Mouse (Mus musculus) layer of hippocampus, adult 18-20 months (tissue): ENCODE measurements around the gene Mapt. TPM values are rescaled to one million over a fixed set of nuclear protein-coding genes. Genes with fewer than 3 reads are reported as not detected.
A peak's percentile ranks its signal among the peaks of the same experiment; 100 is the strongest.

ENCODE experiments used
- DNase-seq, 2 experiments: peaks; one replicate each; pipeline ENCODE4 v3.0.0; 2022; ENCODE audit warnings: low spot score in 2 of 2
- total RNA-seq, 2 experiments: library from RNA; stranded (reverse); gene quantifications; 2 replicates each; pipeline ENCODE4 v1.2.3; 2021

The Mapt gene
- total RNA-seq, 2 experiments from 2014 or later = 329 to 337 TPM

DNA sequence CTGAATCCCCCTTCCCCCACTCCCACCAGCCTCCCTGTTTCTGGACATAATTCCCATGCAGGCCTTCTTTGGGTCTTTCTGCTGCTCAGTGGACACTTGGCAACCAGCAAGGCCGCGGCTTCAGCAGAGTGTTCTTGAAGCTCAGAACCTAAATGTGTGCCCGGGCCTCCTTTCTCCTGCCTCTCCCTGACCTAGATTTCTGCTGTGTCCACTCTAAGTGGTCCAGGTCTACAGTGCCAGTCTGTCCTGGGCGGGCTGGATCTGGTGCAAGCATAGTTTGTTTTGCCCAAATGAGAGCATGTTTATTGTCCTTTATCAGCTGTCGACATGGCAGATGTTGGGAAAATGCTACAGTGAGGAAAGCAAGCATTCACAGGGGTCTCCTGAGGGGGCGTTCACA lies 40.7 kb downstream of the Mapt start:
- DNase-seq = peak in 1 of 2 experiments; percentile 62

DNA sequence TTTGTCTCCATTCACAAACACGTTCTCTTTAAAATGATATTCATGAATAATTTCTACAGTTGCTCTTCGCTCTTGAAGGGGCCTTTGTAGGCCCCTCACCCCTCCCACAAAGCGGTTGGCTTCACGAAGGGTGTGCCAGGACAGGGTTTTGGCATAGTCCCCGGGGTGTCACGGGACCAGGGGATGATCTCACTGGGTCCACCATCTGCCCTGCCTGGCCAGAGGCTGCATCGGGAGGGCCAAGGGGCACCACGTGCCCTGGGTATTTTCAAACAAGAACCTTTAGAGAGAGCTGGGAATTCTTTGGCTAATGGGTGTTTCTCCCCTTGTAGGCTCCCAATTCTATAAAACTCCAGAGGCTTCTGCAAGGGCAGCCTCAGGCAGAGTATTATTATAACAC lies 41.2 kb downstream of the Mapt start:
- DNase-seq = peak; percentile 76 to 87

DNA sequence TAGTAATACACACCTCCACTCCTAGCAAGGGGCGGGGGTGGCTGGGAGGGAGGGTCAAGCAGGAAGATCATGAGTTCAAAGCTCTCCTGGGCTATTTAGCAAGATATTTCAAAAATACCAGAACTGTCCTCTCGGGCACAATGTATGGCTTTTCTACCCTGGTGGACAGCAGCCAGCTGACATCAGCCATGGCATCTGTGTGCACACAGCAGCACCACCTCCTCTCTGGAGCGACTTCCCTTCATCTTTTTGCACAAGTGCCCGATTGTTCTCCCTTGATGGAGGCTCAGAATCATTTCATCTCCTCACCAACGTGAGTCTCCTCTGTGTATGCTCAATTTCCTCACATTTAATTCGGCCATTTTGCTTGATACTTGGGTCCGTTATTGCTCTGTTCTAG lies 44.6 kb downstream of the Mapt start:
- DNase-seq = peak in 1 of 2 experiments; percentile 46

GRCm38 (mm10) chr11:104278222-104278621 lies 47.0 kb downstream of the Mapt start:
- peak in 1 of 2 experiments; percentile 77 for DNase-seq

GRCm38 (mm10) chr11:104279049-104279448 lies 47.9 kb downstream of the Mapt start:
- DNase-seq = no peak

- DNase-seq = no peak
These were observed 48.3 kb downstream of the Mapt start for GRCm38 (mm10) chr11:104279538-104279937.

DNA sequence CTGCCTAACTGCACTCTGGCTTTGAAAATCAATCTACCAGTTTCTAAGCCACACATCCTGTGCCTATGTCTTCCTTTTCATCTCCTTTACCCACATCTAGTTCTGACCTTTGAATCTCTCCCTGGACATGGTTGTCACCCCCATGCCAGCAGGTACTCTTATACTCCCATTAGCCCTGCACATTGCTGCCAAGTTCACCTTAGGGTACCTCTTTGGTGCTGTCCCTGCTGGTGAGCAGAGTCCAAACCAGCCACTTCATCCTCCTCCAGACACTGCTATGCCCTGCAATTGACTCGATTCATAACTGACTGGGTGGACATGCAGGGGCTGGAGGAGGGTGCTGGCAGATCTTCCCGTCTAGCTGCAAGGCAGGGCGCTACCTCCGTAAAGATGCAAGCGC lies 50.3 kb downstream of the Mapt start:
- DNase-seq = no peak

DNA sequence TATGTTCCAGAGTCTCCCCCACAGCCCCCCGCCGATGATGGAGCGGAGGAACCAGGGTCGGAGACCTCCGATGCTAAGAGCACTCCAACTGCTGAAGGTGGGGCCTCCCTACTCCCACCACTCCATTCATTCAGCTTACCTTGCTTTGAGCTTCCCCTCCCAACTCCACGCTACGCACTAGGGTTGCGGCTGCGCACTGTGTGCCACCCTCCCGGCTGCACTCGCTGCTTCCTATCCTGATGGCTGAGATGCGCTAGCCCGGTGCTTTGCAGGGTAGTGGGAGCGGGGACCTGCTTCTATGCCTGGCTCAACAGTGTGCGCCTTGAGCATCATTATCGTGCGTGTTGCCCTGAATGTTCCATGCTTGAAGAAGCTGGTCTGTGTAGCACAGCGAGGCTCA lies 55.9 kb downstream of the Mapt start:
- no peak for DNase-seq

DNA sequence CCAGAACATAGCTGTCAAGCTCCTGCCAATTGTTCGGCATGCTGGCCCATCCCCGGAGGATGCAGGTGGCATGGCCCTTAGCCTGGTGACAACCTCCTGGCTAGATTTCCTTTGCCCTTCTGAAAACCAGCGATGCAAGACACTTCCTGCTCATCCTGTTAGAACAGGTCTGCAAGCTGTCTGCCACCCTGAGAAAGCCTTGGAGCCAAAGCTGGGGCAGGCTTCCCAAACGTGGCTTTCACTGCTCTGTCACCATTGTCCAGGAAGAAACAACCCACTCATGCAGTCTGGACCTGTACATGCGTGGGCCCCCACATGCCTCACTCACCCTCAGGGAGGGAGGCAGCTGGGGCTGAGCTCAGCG lies 57.6 kb downstream of the Mapt start:
- DNase-seq = peak; percentile 53 to 54

GRCm38 (mm10) chr11:104289199-104290031 lies 58.2 kb downstream of the Mapt start:
- peak; percentile 41 to 69 for DNase-seq

DNA sequence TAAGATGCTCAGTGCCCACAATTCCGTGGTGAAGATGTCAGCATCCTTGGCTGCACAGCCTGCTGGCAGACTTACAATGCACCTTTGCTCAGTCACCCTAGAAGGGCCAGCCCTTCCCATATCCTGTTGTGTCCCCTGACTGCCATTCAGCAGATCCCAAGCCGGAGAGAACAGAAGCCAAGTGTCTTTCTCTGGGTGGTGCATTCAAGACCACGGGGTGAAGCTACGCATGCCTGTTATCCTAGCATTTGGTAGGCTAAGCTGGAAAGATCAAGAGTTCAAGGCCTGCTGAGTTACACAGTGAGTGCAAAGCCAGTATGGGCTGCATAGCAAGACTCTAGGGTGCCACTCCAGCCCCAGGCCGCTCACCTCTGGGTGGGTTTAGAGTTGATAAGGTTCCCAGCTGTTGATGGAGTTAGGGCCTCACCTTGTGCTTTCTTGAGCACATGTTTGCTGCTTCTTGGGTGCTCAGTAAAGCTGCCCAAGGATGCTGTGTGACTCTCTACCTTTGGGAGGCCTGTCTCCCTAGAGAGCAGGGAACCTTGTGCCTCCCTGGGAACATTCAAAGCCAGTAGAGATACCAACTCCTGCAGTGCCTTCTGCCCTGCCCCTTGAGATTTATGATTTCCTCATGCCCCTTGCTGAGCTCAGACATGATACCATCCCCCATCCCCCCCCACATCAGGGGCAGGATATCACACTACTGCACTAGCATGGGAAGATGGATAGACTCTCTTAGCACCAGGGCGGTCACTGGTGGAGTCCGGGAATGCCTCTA lies 61.4 kb downstream of the Mapt start:
- DNase-seq = no peak

DNA sequence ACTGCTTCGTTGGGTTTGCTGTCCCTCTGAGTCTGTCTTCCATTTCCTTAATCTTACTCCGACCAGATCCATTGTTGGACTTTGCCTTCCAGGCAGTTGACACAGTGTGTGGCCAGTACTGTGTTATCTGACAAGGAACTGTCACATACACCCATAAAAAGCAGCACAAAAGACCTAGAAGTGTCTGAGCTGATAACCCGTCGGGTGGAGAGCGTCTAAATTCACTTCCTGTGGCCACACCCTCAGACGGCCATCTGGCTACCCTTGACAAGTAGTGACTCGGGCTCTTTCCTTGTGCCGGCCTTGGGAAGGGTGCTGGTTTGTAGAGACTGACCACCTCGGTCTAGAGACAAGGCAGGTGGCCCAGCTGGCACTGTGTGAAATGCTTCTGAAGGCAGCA lies 62.1 kb downstream of the Mapt start:
- DNase-seq = no peak

GRCm38 (mm10) chr11:104295145-104295544 lies 64.0 kb downstream of the Mapt start:
- no peak for DNase-seq

GRCm38 (mm10) chr11:104295656-104296055 lies 64.5 kb downstream of the Mapt start:
- DNase-seq = no peak

DNA sequence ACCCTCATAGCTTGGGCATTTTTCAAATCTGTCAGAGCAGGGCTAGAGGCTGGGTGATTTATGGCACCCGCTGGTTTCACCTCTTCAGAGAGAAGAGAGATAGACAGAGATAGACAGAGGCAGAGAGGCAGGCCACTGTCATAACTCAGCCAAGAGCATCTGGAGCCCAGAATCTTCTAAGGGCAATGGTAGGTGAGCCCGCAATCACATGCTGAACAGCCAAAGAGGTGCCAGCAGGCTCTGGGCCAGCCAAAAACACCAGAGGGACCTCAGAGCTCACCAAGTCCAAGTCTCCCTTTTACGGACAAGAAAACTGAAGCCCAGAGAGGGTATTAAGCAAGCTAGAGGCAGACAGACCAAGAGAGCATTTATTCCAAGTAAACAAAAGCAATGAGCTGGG lies 66.5 kb downstream of the Mapt start:
- DNase-seq = no peak

DNA sequence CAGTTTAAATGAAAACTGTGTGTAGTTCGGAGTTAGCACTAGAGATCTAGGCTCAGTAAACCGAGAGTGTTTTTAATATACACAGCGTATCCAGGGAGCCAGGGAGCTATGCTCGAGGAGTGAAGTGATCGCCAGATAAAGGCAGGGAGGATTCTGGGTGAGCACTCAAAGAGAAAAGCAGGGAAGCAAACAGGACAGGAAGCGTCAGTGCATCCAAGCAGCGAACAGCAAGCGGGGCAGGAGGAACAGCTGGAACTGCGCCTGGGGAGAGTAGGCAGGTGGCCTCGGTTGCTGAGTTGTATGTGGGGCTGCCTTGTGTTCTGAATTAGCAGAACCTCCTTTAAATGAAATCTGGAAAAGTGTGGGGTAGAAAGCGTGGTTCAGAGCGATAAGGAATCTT lies 71.4 kb downstream of the Mapt start:
- DNase-seq = peak in 1 of 2 experiments; percentile 44

DNA sequence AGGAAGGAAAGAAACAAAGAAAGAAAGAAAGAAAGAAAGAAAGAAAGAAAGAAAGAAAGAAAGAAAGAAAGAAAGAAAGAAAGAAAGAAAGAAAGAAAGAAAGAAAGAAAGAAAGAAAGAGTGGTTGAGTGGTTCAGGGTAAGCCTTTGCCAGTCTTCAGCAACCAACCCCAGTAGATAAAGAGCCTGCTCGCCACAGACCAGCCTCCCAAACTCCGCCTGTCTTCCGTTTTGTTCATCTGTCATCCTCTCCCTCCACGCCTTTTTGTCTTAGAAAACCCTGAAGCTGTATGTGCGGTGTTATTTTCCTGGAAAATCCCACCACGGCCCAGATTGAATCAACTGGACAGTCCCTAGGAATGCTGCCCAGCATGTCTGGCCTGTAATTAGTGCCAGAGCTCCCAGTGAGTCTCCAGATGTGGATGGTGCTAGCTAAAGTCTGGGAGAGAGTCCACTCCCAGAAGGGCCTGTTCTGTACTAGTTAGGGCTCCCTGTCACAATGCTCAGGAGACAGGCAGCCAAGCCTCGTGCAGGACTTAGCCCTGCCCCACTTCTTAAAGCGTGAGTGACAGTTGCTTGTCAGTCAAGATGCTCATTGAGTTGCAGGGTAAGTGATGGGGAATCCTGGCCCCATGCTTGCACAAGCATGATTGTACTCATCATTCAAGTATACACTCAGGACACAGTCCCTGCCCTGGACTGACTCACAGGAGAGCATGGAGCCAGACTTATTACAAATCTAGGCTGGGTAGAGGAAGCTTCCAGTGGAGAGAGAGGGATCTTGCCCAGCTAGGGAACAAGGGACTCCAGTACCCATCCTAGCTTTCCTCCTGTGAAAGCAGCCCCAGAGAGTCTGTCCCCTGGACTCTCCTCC lies 72.1 kb downstream of the Mapt start:
- no peak for DNase-seq

- DNase-seq = no peak
These were observed 74.5 kb downstream of the Mapt start for GRCm38 (mm10) chr11:104305711-104306110.

DNA sequence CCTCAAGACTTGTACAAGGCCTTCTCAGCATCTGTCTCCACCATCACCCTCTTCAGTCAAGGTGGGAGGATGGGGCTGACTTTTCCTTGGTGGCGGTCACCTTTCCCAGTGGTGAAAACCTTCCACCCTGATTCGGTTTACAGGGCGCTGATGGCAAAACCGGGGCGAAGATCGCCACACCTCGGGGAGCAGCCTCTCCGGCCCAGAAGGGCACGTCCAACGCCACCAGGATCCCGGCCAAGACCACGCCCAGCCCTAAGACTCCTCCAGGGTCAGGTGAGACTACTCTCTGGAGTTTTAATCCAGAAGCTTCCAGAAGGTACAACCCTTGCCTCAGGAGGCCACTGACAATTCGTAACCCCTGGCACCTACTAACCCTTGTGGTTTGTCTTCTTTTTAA lies 75.3 kb downstream of the Mapt start:
- no peak for DNase-seq

DNA sequence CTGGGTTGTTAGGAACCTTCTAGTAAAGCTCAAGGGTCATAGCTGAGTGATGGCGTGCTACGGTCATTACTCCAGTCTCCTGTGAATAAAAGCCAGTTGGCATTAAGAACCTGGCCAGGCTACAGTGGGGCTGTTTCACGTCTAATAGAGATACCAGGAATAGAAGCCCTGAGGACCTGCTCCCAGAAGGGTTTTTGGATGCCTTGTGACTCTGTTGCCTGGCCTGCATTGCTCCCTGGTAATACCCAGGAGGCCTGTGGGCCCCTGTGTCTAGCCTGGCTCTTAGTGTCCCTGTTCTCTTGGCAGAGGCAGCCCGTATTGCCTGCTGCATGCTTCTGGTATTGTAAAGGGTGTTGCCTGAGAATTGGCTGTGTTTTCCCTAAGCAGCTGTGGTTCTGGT lies 75.9 kb downstream of the Mapt start:
- DNase-seq = no peak

- no peak for DNase-seq
These were observed 78.4 kb downstream of the Mapt start for GRCm38 (mm10) chr11:104309377-104310225.
